24 mouse cellular contexts compared by ENCODE assay signal in the genomic region with DNA sequence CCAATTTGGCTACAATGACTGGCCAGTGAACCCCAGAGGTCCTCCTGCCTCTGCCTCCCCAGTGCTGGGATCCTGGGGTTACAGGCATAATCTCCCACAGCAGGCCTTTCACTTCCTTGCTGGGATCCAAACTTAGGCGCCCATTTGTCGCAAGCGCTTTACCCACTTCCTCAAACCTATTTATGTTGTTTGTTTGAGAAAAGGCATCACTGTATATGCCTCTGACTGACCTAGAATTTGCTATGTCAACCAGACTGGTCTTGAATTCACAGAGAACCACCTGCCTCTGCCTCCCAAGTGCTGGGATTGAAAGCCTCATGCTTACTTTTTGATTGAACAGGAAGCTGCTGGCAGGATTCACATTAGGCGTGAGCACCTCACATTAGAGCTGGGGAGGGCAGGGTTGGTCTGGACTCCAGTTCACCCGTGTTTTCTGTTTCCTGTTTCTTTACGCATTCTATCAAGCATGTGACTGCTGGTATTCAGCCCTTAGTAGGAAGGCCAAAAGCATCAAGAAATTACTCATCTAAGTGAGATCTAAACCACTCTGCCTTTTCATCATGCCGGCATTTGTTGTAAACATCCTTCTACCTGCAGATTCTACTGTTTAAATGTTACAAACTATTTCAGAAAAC. TPM values are rescaled to one million over a fixed set of nuclear protein-coding genes. Genes with fewer than 3 reads are reported as not detected.
A peak's percentile ranks its signal among the peaks of the same experiment; 100 is the strongest.
DNase-seq lines count a peak whose midpoint lies in the region; ATAC-seq and TF ChIP-seq lines count a peak whose summit lies in the region.
"Had no signal": no experiment of that assay in that cellular context is flagged by ENCODE, and none has a peak within 500 bp of the region (broad histone marks: within the 10 kb centered on the region; RNA-seq: fewer than 3 reads in every experiment).

No protein-coding gene starts in this region.

- intact Hi-C loops in left cerebral cortex, postnatal 14 days (cut with DNase I), result no loop called here

- H3K4me1 ChIP-seq in liver, postnatal 0 days (ENCODE audit: insufficient read depth), result no peaks in the 10 kb centered on the region
- H3K4me1 ChIP-seq in CH12.LX (ENCODE audit: control insufficient read depth in 1 of 2, insufficient read depth in 2 of 2), result peaks cover 0 to 29% of the 10 kb centered on the region in 2 experiments; a peak in 2 of 4 replicates
- H3K4me1 ChIP-seq: hindbrain, embryonic 15.5 days; liver, embryonic 13.5 days had no signal

- H3K4me3 ChIP-seq in liver, postnatal 0 days (ENCODE audit: low read depth, low read length), result no peak overlapping the region
- H3K4me3 ChIP-seq in CH12.LX (replicated peaks in 1 of 3; ENCODE audit: low read depth in 2 of 3, low read length in 2 of 3, poor library complexity in 1 of 3), result no peak overlapping the region
- H3K4me3 ChIP-seq: embryonic facial prominence, embryonic 10.5 days; heart, embryonic 15.5 days; hindbrain, embryonic 15.5 days; left cerebral cortex, adult 2 months; liver, embryonic 13.5 days; megakaryocyte, embryonic 14.5 days; midbrain, embryonic 13.5 days; neural tube, embryonic 12.5 days had no signal

- no peak for TF ChIP-seq POLR2A in CH12.LX (IDR thresholded peaks at IDR 0.05; ENCODE audit: low read depth, low read length)

- no peak overlapping the region for H3K9ac ChIP-seq in liver, postnatal 0 days (replicated peaks)
- H3K9ac ChIP-seq in CH12.LX (ENCODE audit: insufficient read depth, low read depth), result no peak overlapping the region
- H3K9ac ChIP-seq: heart, embryonic 15.5 days; hindbrain, embryonic 15.5 days; liver, embryonic 13.5 days; lung, embryonic 14.5 days; midbrain, embryonic 13.5 days; neural tube, embryonic 12.5 days had no signal

- dilution Hi-C loops in CH12.LX (cut with MboI; ENCODE audit: extremely low pct_ligation_motif_present, extremely low pct_unique_long_range_greater_than_20kb, low sequenced_read_pairs), result no loop called here

- WGBS in liver, postnatal 0 days (ENCODE audit: insufficient replicate concordance), result 64% methylated on average over 7 of the region's 7 CpGs

- no peaks in the 10 kb centered on the region for H3K27me3 ChIP-seq in liver, postnatal 0 days (ENCODE audit: insufficient read depth, low read length)
- H3K27me3 ChIP-seq in CH12.LX (replicated peaks), result no peaks in the 10 kb centered on the region
- H3K27me3 ChIP-seq: heart, embryonic 15.5 days; hindbrain, embryonic 15.5 days; liver, embryonic 13.5 days; midbrain, embryonic 13.5 days; neural tube, embryonic 12.5 days had no signal

- H3K4me2 ChIP-seq in liver, postnatal 0 days (ENCODE audit: low read depth, low read length), result no peak overlapping the region
- H3K4me2 ChIP-seq in CH12.LX (ENCODE audit: insufficient read depth, low read depth, poor library complexity, severe bottlenecking), result no peak overlapping the region
- H3K4me2 ChIP-seq: heart, embryonic 15.5 days; hindbrain, embryonic 15.5 days; liver, embryonic 13.5 days; lung, embryonic 14.5 days; midbrain, embryonic 13.5 days; neural tube, embryonic 12.5 days had no signal

- no peak for DNase-seq in liver, postnatal 0 days
- DNase-seq in liver (no peak), CH12.LX (ENCODE audit: extremely low read depth) (peak; percentile 17)
- peak; percentile 67 to 68 for DNase-seq in monocyte, adult 2 months (ENCODE audit: low read depth in 1 of 2, low spot score in 2 of 2)
- DNase-seq in cerebellum, postnatal 36 days, result no peak
- DNase-seq in left cerebral cortex, postnatal 14 days (ENCODE audit: low spot score in 2 of 2), result no peak
- DNase-seq: cerebellum, adult 2 months; gastrocnemius, postnatal 10 days; heart, postnatal 36 days; liver, embryonic 13.5 days; lung, embryonic 14.5 days; retina, postnatal 1 day; thymus, postnatal 14 days had no signal

- H3K27ac ChIP-seq in liver, postnatal 0 days (ENCODE audit: low read depth), result peak overlapping the region; percentile 41; the same call in 1 of the 2 replicates
- H3K27ac ChIP-seq in CH12.LX (ENCODE audit: insufficient read depth, low read depth), result no peak overlapping the region
- H3K27ac ChIP-seq: embryonic facial prominence, embryonic 10.5 days; heart, embryonic 15.5 days; hindbrain, embryonic 15.5 days; left cerebral cortex, adult 2 months; liver, embryonic 13.5 days; midbrain, embryonic 13.5 days; neural tube, embryonic 12.5 days had no signal

- no peak for TF ChIP-seq EP300 in liver, postnatal 0 days (IDR thresholded peaks at IDR 0.05; ENCODE audit: low read depth)
- no peak for TF ChIP-seq EP300 in CH12.LX (IDR thresholded peaks at IDR 0.05; ENCODE audit: low read length)

- TF ChIP-seq RAD21 in CH12.LX (IDR thresholded peaks at IDR 0.05; ENCODE audit: low read depth, low read length), result no peak

- TF ChIP-seq CTCF in liver, postnatal 0 days (IDR thresholded peaks at IDR 0.05; ENCODE audit: low read depth), result no peak
- TF ChIP-seq CTCF in CH12.LX (conservative IDR thresholded peaks at IDR 0.05 in 1 of 2, IDR thresholded peaks at IDR 0.05 in 1 of 2; ENCODE audit: low read depth in 2 of 2, low read length in 2 of 2), result no peak

- no peaks in the 10 kb centered on the region for H3K36me3 ChIP-seq in liver, postnatal 0 days (replicated peaks; ENCODE audit: insufficient read depth, low read length)
- no peaks in the 10 kb centered on the region for H3K36me3 ChIP-seq in CH12.LX (replicated peaks in 1 of 2; ENCODE audit: control insufficient read depth in 1 of 2, insufficient read depth in 1 of 2, low read length in 1 of 2)
- H3K36me3 ChIP-seq: embryonic facial prominence, embryonic 10.5 days; heart, embryonic 15.5 days; hindbrain, embryonic 15.5 days; liver, embryonic 13.5 days; midbrain, embryonic 13.5 days; neural tube, embryonic 12.5 days had no signal

- in situ Hi-C loops in CH12.LX (cut with MboI; ENCODE audit: low pct_ligation_motif_present, low pct_unique_long_range_greater_than_20kb, low sequenced_read_pairs), result loop anchor here (25.0 kb wide), 1 partner anchor 295 kb away; no protein-coding TSS in a partner anchor

- ATAC-seq in liver, postnatal 0 days, result no peak; the same call in 1 of the 2 replicates
- peak; percentile 68 for ATAC-seq in common myeloid progenitor, adult 5-6 weeks (replicated peaks; ENCODE audit: low read depth, poor library complexity, severe bottlenecking)
- no peak for ATAC-seq in activated CD4-positive, CD25-positive, alpha-beta regulatory T cell, adult 4 months
- ATAC-seq: forebrain, embryonic 16.5 days; intestine, embryonic 16.5 days; midbrain, embryonic 13.5 days had no signal

- H3K79me2 ChIP-seq in CH12.LX (replicated peaks; ENCODE audit: control insufficient read depth, extremely low read depth, insufficient read depth, poor library complexity, severe bottlenecking), result no peaks in the 10 kb centered on the region

- peaks cover 6% of the 10 kb centered on the region; the same call in 1 of the 2 replicates for H3K9me3 ChIP-seq in liver, postnatal 0 days (ENCODE audit: low read length)
- peaks cover 16% of the 10 kb centered on the region for H3K9me3 ChIP-seq in CH12.LX (replicated peaks; ENCODE audit: low read length)
- H3K9me3 ChIP-seq: heart, embryonic 15.5 days; hindbrain, embryonic 15.5 days; liver, embryonic 13.5 days; neural tube, embryonic 12.5 days had no signal

TF ChIP-seq in CH12.LX, 34 proteins besides CTCF, POLR2A, EP300 and RAD21:
- TF ChIP-seq RCOR1 (conservative IDR thresholded peaks at IDR 0.05; ENCODE audit: low read depth, low read length), result no peak
- no peak for TF ChIP-seq CHD1 (IDR thresholded peaks at IDR 0.05; ENCODE audit: low read depth, low read length)
- no peak for TF ChIP-seq UBTF (IDR thresholded peaks at IDR 0.05; ENCODE audit: low read depth, low read length)
- TF ChIP-seq MXI1 (IDR thresholded peaks at IDR 0.05; ENCODE audit: low read depth, low read length), result no peak
- TF ChIP-seq ZMIZ1 (IDR thresholded peaks at IDR 0.05; ENCODE audit: low read depth, low read length), result no peak
- TF ChIP-seq TCF12 (IDR thresholded peaks at IDR 0.05; ENCODE audit: low read depth, low read length), result no peak
- no peak for TF ChIP-seq PAX5 (IDR thresholded peaks at IDR 0.05; ENCODE audit: low read length)
- no peak for TF ChIP-seq JUN (IDR thresholded peaks at IDR 0.05; ENCODE audit: insufficient read depth, low read depth, low read length)
- TF ChIP-seq JUND (conservative IDR thresholded peaks at IDR 0.05; ENCODE audit: low read depth, low read length), result no peak

RNA-seq across cellular contexts. Expression of a gene that starts 33.0 kb away (rescaled TPM):
- 18.6 and 20.8 TPM in 2 replicates for polyA plus RNA-seq in liver, postnatal 0 days (2015; fragmentation: Nextera tagmentation; extraction: Ambion mirVana)
- total RNA-seq in CH12.LX (2012; rRNA removed) (2.4 and 4.9 TPM in 2 replicates), CH12.LX (2014; rRNA removed) (2.8 and 4.9 TPM in 2 replicates)
- polyA plus RNA-seq in CH12.LX (2012; ENCODE audit: insufficient read length, low read depth), result 5.4 and 5.5 TPM in 2 replicates
- 14.7 and 14.8 TPM in 2 replicates for total RNA-seq in common myeloid progenitor, adult 5-6 weeks (2017)
- 10 to 100 TPM; 59.7 to 63.6 TPM for polyA plus RNA-seq in activated CD4-positive, CD25-positive, alpha-beta regulatory T cell, adult 4 months (2017; shearing (Covaris generic))
- total RNA-seq in left cerebral cortex, postnatal 14 days (2021), result 10 to 100 TPM; 53.6 to 82.5 TPM

Comparison
In these comparisons a context has a peak if more than half of its experiments do, and no peak if none do; other contexts are left out.
1. DNase-seq: peak in CH12.LX (single experiment) and monocyte, adult 2 months (2 of 2); none in liver, postnatal 0 days (single experiment), liver (single experiment), cerebellum, postnatal 36 days (0 of 2) and left cerebral cortex, postnatal 14 days (0 of 2).